Mouse (Mus musculus) limb, embryonic 11.5 days (tissue): ENCODE data around the gene Hdac4. TPM values are rescaled to one million over a fixed set of nuclear protein-coding genes. Genes with fewer than 3 reads are reported as not detected.

Experiments
- ATAC-seq: fragments of 200-750 bp; cut with Nextera tagmentation; 2 replicates; pipeline ENCODE4 v1.8.0; 2017; ENCODE audit warnings: low read depth; ENCODE audit not compliant: insufficient number of reproducible peaks, low FRiP score, low TSS enrichment
- DNase-seq: peaks from one replicate; pipeline ENCODE4 v3.0.0-alpha.2; 2015; ENCODE audit warnings: low spot score
- H3K27ac ChIP-seq: fragments of 300-500 bp; sonication (generic); replicated peaks from 2 replicates; pipeline ENCODE4 v1.5.1; 2014; ENCODE audit warnings: low read depth, mild to moderate bottlenecking, low read length
- H3K27me3 ChIP-seq: fragments of 300-500 bp; sonication (generic); 2 replicates; pipeline ENCODE4 v1.6.1; 2014; ENCODE audit warnings: mild to moderate bottlenecking, low read length, mixed read lengths; ENCODE audit not compliant: control insufficient read depth, insufficient read depth
- H3K36me3 ChIP-seq: fragments of 300-500 bp; sonication (generic); 2 replicates; pipeline ENCODE4 v1.6.1; 2014; ENCODE audit warnings: mild to moderate bottlenecking, low read length, moderate library complexity, mixed read lengths; ENCODE audit not compliant: control insufficient read depth, insufficient read depth
- H3K4me1 ChIP-seq: fragments of 300-500 bp; sonication (generic); 2 replicates; pipeline ENCODE4 v1.6.1; 2014; ENCODE audit warnings: low read length, mixed read lengths; ENCODE audit not compliant: control insufficient read depth, insufficient read depth
- H3K4me2 ChIP-seq: fragments of 300-500 bp; sonication (generic); 2 replicates; pipeline ENCODE4 v1.6.1; 2014; ENCODE audit warnings: low read depth, mild to moderate bottlenecking, moderate library complexity; ENCODE audit not compliant: severe bottlenecking
- H3K4me3 ChIP-seq: fragments of 300-500 bp; sonication (generic); 2 replicates; pipeline ENCODE4 v1.5.1; 2014; ENCODE audit warnings: low read depth, low read length
- H3K9ac ChIP-seq: fragments of 300-500 bp; sonication (generic); 2 replicates; pipeline ENCODE4 v1.6.1; 2014; ENCODE audit warnings: mild to moderate bottlenecking, low read length
- H3K9me3 ChIP-seq: fragments of 300-500 bp; sonication (generic); 2 replicates; pipeline ENCODE4 v1.6.1; 2016; ENCODE audit warnings: low read length; ENCODE audit not compliant: control insufficient read depth
- WGBS: fragments of 180-500 bp; shearing (Covaris S2); extraction: QIAGEN DNeasy Blood & Tissue Kit; methylation state at CpG from one replicate; pipeline ENCODE4 v1.1.7; 2014; 5-methylcytosine and 5-hydroxymethylcytosine counted together
- polyA plus RNA-seq: library from polyadenylated mRNA; unstranded; fragments of >200 nt; fragmentation: Nextera tagmentation; extraction: Ambion mirVana; gene quantifications from 2 replicates; pipeline ENCODE4 v1.2.1, GENCODE M21; 2014

Gene Hdac4
- polyA plus RNA-seq, 1 experiment from 2014 or later: 24.2 TPM

- no peaks in the 10 kb centered on the region for H3K9me3 ChIP-seq
- ATAC-seq: no peak
- H3K36me3 ChIP-seq: no peaks in the 10 kb centered on the region
- WGBS: 83% methylated on average over 8 of the region's 8 CpGs
- DNase-seq: no peak
- peak overlapping the region; percentile 49 for H3K27ac ChIP-seq
- H3K4me2 ChIP-seq: no peak overlapping the region
- H3K27me3 ChIP-seq: no peaks in the 10 kb centered on the region
- H3K4me3 ChIP-seq: no peak overlapping the region
- peaks cover 3% of the 10 kb centered on the region; the same call in 1 of the 2 replicates for H3K4me1 ChIP-seq
- H3K9ac ChIP-seq: no peak overlapping the region
These were observed 19.7 kb upstream of the Hdac4 start for GRCm38 (mm10) chr1:92215131-92215638.

DNA sequence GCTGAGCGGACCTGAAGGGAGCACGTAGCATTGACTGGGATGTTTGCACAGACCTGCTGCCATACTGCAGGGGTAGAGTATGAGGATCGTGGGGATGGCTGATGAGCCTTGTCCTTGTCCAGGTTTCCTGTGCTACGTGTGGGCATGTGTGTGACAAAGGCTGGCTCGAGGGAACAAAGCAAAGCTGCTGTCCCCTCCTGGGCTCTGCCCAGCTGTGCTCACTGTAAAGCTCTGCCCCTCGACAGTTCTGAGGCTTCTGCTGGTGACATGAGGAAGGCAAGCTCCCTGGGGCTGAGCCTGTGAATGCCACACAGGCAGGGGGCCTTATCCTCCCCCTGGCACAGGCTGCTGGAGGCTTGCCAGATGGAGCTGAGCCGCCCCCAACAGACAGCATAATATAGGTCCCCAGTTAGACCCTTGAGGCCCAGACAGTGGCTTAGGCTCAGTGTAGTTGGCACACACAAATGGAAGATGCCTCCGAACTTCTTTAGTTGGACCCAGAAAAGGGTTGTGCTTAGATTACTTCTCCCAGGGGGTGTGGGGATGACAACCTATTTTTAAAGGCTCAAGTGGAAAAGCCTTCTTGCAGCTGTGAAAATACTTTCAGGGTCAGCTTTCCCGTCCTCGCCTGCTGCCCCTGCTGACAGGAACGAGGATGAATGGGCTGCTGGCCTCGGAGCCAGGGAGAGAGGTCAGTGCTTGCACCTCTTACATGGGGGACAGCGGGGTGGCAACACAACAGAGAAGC is 16.7 kb upstream of the Hdac4 start:
- Histone ChIP-seq H3K4me3 (no peak overlapping the region), H3K9ac (no peak overlapping the region), H3K27ac (no peak overlapping the region), H3K4me2 (no peak overlapping the region), H3K9me3 (no peaks in the 10 kb centered on the region), H3K36me3 (no peaks in the 10 kb centered on the region), H3K27me3 (no peaks in the 10 kb centered on the region), H3K4me1 (peaks cover 3% of the 10 kb centered on the region; the same call in 1 of the 2 replicates)
- WGBS: 38% methylated on average over 13 of the region's 13 CpGs
- ATAC-seq (no peak), DNase-seq (peak; percentile 44)

GRCm38 (mm10) chr1:92202639-92203352 is 7.3 kb upstream of the Hdac4 start:
- Histone ChIP-seq H3K9me3 (no peaks in the 10 kb centered on the region), H3K4me2 (no peak overlapping the region), H3K27me3 (no peaks in the 10 kb centered on the region), H3K27ac (no peak overlapping the region), H3K4me1 (no peaks in the 10 kb centered on the region), H3K9ac (no peak overlapping the region), H3K4me3 (no peak overlapping the region), H3K36me3 (no peaks in the 10 kb centered on the region)
- WGBS: 82% methylated on average over 17 of the region's 17 CpGs
- ATAC-seq (no peak), DNase-seq (no peak)

DNA sequence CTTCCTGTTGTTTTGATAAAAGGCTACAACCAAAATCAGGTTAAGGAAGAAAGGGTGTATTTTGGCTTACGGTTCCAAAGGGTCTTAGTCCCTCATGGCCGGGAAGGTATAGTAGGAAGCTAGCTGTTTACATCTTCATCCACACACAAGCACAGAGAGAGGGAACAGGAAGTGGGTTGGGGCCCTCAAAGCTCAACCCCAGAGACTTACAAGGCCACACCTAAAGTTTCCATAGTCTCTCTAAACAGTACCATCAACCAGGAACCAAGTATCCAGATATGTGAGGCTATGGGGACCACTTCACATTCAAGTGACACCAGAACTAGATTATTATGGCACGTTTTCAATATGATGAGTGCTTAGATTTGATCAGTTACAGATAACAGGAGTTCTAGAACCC is 5.0 kb downstream of the Hdac4 start:
- Histone ChIP-seq H3K27ac (no peak overlapping the region), H3K27me3 (no peaks in the 10 kb centered on the region), H3K9ac (no peak overlapping the region), H3K36me3 (no peaks in the 10 kb centered on the region), H3K4me3 (no peak overlapping the region), H3K4me2 (no peak overlapping the region), H3K4me1 (no peaks in the 10 kb centered on the region), H3K9me3 (no peaks in the 10 kb centered on the region)
- WGBS: 89% methylated on average over 3 of the region's 3 CpGs
- ATAC-seq (no peak), DNase-seq (no peak)

DNA sequence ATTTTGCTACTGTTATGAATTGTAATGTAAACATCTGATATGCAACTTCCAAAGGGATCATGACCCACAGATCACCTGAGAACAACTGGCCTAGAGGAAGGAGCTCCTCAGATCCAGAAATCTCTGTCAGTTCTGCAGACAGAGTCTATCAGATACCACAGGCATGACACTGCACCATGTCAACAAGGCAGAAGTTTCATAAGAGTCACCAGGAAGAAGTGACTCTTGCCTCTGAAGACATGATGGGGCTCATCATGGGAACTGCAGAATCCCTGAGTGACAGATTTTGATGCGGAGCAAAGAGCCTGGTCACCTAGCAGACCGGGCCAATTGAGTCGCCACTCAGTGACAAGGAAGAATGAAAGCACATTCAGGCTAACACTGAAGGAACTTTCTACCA is 8.4 kb downstream of the Hdac4 start:
- 94% methylated on average over 3 of the region's 3 CpGs for WGBS
- no peaks in the 10 kb centered on the region for H3K27me3 ChIP-seq
- H3K36me3 ChIP-seq: no peaks in the 10 kb centered on the region
- H3K4me3 ChIP-seq: no peak overlapping the region
- DNase-seq: no peak
- H3K4me2 ChIP-seq: no peak overlapping the region
- no peaks in the 10 kb centered on the region for H3K4me1 ChIP-seq
- no peak for ATAC-seq
- H3K9me3 ChIP-seq: no peaks in the 10 kb centered on the region
- H3K9ac ChIP-seq: no peak overlapping the region
- no peak overlapping the region for H3K27ac ChIP-seq

- no peaks in the 10 kb centered on the region for H3K4me1 ChIP-seq
- no peak overlapping the region for H3K9ac ChIP-seq
- ATAC-seq (no peak), DNase-seq (no peak)
- no peaks in the 10 kb centered on the region for H3K36me3 ChIP-seq
- WGBS: 84% methylated on average over 1 of the region's 1 CpGs
- H3K27ac ChIP-seq: no peak overlapping the region
- H3K4me3 ChIP-seq: no peak overlapping the region
- H3K4me2 ChIP-seq: no peak overlapping the region
- no peaks in the 10 kb centered on the region for H3K27me3 ChIP-seq
- H3K9me3 ChIP-seq: no peaks in the 10 kb centered on the region
These were observed 10.9 kb downstream of the Hdac4 start for GRCm38 (mm10) chr1:92184600-92184999.

DNA sequence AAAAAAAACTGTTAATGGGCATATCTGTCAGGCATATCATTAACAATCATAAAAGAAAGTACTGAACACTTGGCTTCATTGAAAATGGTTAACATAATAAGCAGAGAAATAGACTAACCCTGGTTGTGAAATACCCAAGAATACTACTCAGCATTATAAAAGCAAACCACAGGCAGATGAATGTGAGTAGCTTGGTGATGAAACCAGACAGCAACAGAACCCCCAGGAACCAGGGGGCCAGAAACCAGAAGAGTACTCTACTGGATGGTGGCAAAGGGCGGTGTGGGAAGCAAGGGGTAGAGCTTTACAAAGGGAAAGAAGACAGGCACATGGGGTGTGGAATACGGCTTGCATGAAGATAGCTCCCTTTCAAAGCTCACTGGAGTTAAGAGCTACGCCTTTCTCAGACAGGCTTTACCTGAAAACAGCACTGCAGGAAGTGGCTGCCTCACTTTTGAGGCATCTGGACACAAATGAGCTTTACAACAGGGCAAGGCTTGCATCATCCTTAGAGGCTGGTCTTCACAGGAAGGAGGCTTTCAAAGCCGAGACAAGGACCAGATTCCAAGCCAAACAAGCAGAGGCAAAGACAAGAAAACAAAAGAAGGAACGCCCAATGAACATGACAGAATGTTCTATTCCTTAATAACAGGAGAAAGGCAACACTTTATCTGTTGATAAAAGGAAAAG is 12.3 kb downstream of the Hdac4 start:
- Histone ChIP-seq H3K27ac (no peak overlapping the region), H3K27me3 (no peaks in the 10 kb centered on the region), H3K4me1 (peaks cover 6% of the 10 kb centered on the region; the same call in 1 of the 2 replicates), H3K4me2 (no peak overlapping the region), H3K36me3 (no peaks in the 10 kb centered on the region), H3K9ac (no peak overlapping the region), H3K4me3 (no peak overlapping the region), H3K9me3 (no peaks in the 10 kb centered on the region)
- ATAC-seq (no peak), DNase-seq (no peak)
- 76% methylated on average over 5 of the region's 5 CpGs for WGBS

GRCm38 (mm10) chr1:92181970-92182369 is 13.5 kb downstream of the Hdac4 start:
- H3K9me3 ChIP-seq: no peaks in the 10 kb centered on the region
- no peak overlapping the region for H3K4me3 ChIP-seq
- H3K4me1 ChIP-seq: peaks cover 17% of the 10 kb centered on the region
- H3K36me3 ChIP-seq: no peaks in the 10 kb centered on the region
- 78% methylated on average over 2 of the region's 2 CpGs for WGBS
- H3K27me3 ChIP-seq: no peaks in the 10 kb centered on the region
- no peak overlapping the region for H3K27ac ChIP-seq
- H3K9ac ChIP-seq: no peak overlapping the region
- no peak overlapping the region for H3K4me2 ChIP-seq
- ATAC-seq (no peak), DNase-seq (no peak)
